Mouse (Mus musculus) E14TG2a.4 (cell line): ENCODE data around the gene Rpl26.

Source experiments
- CTCF ChIP-seq: conservative IDR thresholded peaks from 2 replicates; pipeline ENCODE4 v1.5.1; 2014; ENCODE audit warnings: low read length
- POU5F1 ChIP-seq: IDR thresholded peaks from 2 replicates; pipeline ENCODE4 v1.6.1; 2014; ENCODE audit warnings: low read length, borderline replicate concordance

- TF ChIP-seq CTCF (no peak), POU5F1 (no peak)
These were observed 28.6 kb downstream of the Rpl26 start for GRCm38 (mm10) chr11:68929947-68930346.
